Mouse (Mus musculus) heart, adult 2 months (tissue): Measurements from ENCODE around the gene Sh3bp4. TPM values are rescaled to one million over a fixed set of nuclear protein-coding genes. Genes with fewer than 3 reads are reported as not detected.
A peak's percentile ranks its signal among the peaks of the same experiment; 100 is the strongest.

Experiments used
- DNase-seq, 2 experiments: peaks; one replicate each; pipeline ENCODE4 v3.0.0; 2021
- H3K27ac ChIP-seq: fragments of 200-600 bp; 2 replicates; pipeline ENCODE4 v1.8.1; 2022
- H3K27me3 ChIP-seq: fragments of 200-500 bp; 2 replicates; pipeline ENCODE4 v1.6.1; 2012; ENCODE audit warnings: mild to moderate bottlenecking, low read length, inconsistent platforms, mixed read lengths; ENCODE audit not compliant: control insufficient read depth, insufficient read depth
- H3K36me3 ChIP-seq: fragments of 200-500 bp; 2 replicates; pipeline ENCODE4 v1.6.1; 2012; ENCODE audit warnings: low read length, inconsistent platforms; ENCODE audit not compliant: control insufficient read depth, insufficient read depth
- H3K4me1 ChIP-seq: fragments of 200-500 bp; 2 replicates; pipeline ENCODE4 v1.6.1; 2011; ENCODE audit warnings: low read length; ENCODE audit not compliant: control insufficient read depth, insufficient read depth
- H3K4me3 ChIP-seq: fragments of 200-600 bp; 2 replicates; pipeline ENCODE4 v1.8.1; 2022
- H3K79me2 ChIP-seq: fragments of 200-500 bp; replicated peaks from 2 replicates; pipeline ENCODE4 v1.6.1; 2012; ENCODE audit warnings: mild to moderate bottlenecking, inconsistent platforms, low read length, moderate library complexity, mixed read lengths; ENCODE audit not compliant: control insufficient read depth, insufficient read depth
- H3K9ac ChIP-seq: fragments of 200-500 bp; 2 replicates; pipeline ENCODE4 v1.6.1; 2012; ENCODE audit warnings: low read depth, mild to moderate bottlenecking, control low read depth, inconsistent platforms, low read length, mixed read lengths
- CTCF ChIP-seq: fragments of 200-600 bp; IDR thresholded peaks from 2 replicates; pipeline ENCODE4 v1.8.1; 2022; ENCODE audit warnings: antibody characterized with exemption, mild to moderate bottlenecking, moderate library complexity
- EP300 ChIP-seq: fragments of 200-500 bp; IDR thresholded peaks from 2 replicates; pipeline ENCODE4 v1.6.1; 2011; ENCODE audit warnings: low read depth, low read length, control low read depth; ENCODE audit not compliant: insufficient read depth
- POLR2A ChIP-seq: fragments of 200-500 bp; IDR thresholded peaks from 2 replicates; pipeline ENCODE4 v1.6.1; 2011; ENCODE audit warnings: mild to moderate bottlenecking, low read depth, low read length, control low read depth; ENCODE audit not compliant: insufficient read depth
- WGBS: fragments of 180-500 bp; shearing (Covaris S2); methylation state at CpG from one replicate; pipeline ENCODE4 v1.1.7; 2018; 5-methylcytosine and 5-hydroxymethylcytosine counted together
- intact Hi-C: fragments of 180-260 bp; cut with DNase I; formaldehyde crosslinking; loops from one replicate; pipeline ENCODE4 v1.15.1; 2025
- polyA plus RNA-seq: library from polyadenylated mRNA; depleted of rRNA; stranded (reverse); fragments of >200 nt; gene quantifications from 2 replicates; pipeline ENCODE4 v1.2.3, GENCODE M21; 2012
- total RNA-seq, 2 experiments: library from RNA; stranded (reverse); gene quantifications; 2 replicates each; pipeline ENCODE4 v1.2.3; 2021

Sh3bp4 gene
- total and polyA plus RNA-seq, 3 experiments, result 8.6 to 11.1 (median 10.0) TPM

GRCm38 (mm10) chr1:89136089-89136811 is 66.0 kb downstream of the Sh3bp4 start:
- peak; percentile 69 to 76 for DNase-seq
- no peaks in the 10 kb centered on the region for H3K27me3 ChIP-seq
- H3K79me2 ChIP-seq, result no peaks in the 10 kb centered on the region
- TF ChIP-seq POLR2A (no peak), EP300 (peak; percentile 87)
- H3K36me3 ChIP-seq, result peaks cover 5% of the 10 kb centered on the region; the same call in 1 of the 2 replicates
- intact Hi-C loops, result loop anchor here (5.0 kb wide), 1 partner anchor 46 kb away; no protein-coding TSS in a partner anchor
- peak overlapping the region; percentile 52 for H3K27ac ChIP-seq
- peaks cover 50% of the 10 kb centered on the region for H3K4me1 ChIP-seq
- H3K9ac ChIP-seq, result no peak overlapping the region; the same call in 1 of the 2 replicates
- WGBS, result 34% methylated on average over 13 of the region's 13 CpGs
- no peak overlapping the region for H3K4me3 ChIP-seq

- TF ChIP-seq CTCF (no peak), POLR2A (no peak), EP300 (no peak)
- no peak overlapping the region for H3K4me3 ChIP-seq
- H3K79me2 ChIP-seq, result no peaks in the 10 kb centered on the region
- DNase-seq, result no peak
- peaks cover 5% of the 10 kb centered on the region; the same call in 1 of the 2 replicates for H3K36me3 ChIP-seq
- peaks cover 42% of the 10 kb centered on the region for H3K4me1 ChIP-seq
- H3K27me3 ChIP-seq, result no peaks in the 10 kb centered on the region
- intact Hi-C loops, result loop anchor here (5.0 kb wide), 1 partner anchor 45 kb away; no protein-coding TSS in a partner anchor
- H3K27ac ChIP-seq, result no peak overlapping the region
- H3K9ac ChIP-seq, result no peak overlapping the region
- 75% methylated on average over 13 of the region's 13 CpGs for WGBS
These were observed 67.0 kb downstream of the Sh3bp4 start for GRCm38 (mm10) chr1:89137086-89137816.

GRCm38 (mm10) chr1:89138316-89138715 is 68.1 kb downstream of the Sh3bp4 start:
- Histone ChIP-seq H3K79me2 (no peaks in the 10 kb centered on the region), H3K4me3 (no peak overlapping the region), H3K4me1 (peaks cover 33% of the 10 kb centered on the region), H3K9ac (no peak overlapping the region), H3K27ac (no peak overlapping the region), H3K36me3 (peaks cover 5% of the 10 kb centered on the region; the same call in 1 of the 2 replicates), H3K27me3 (no peaks in the 10 kb centered on the region)
- no peak for DNase-seq
- intact Hi-C loops, result loop anchor here (5.0 kb wide), 1 partner anchor 44 kb away; no protein-coding TSS in a partner anchor
- no peak for TF ChIP-seq POLR2A
- TF ChIP-seq EP300, result no peak
- TF ChIP-seq CTCF, result no peak
- WGBS, result 14% methylated on average over 5 of the region's 5 CpGs

- 0 out of 2 replicates have a peak overlapping the region, but pooled peaks have one; percentile 15 for H3K9ac ChIP-seq
- 67% methylated on average over 9 of the region's 9 CpGs for WGBS
- TF ChIP-seq CTCF (no peak), POLR2A (peak; percentile 43; the same call in 1 of the 2 replicates)
- intact Hi-C loops, result no loop called here
- no peak for DNase-seq
- peaks cover 23% of the 10 kb centered on the region for H3K4me1 ChIP-seq
- peaks cover 5% of the 10 kb centered on the region; the same call in 1 of the 2 replicates for H3K36me3 ChIP-seq
- H3K27me3 ChIP-seq, result no peaks in the 10 kb centered on the region
- H3K4me3 ChIP-seq, result no peak overlapping the region
- H3K27ac ChIP-seq, result peak overlapping the region; percentile 79
- peaks cover 2% of the 10 kb centered on the region; the same call in 1 of the 2 replicates for H3K79me2 ChIP-seq
These were observed 69.9 kb downstream of the Sh3bp4 start for GRCm38 (mm10) chr1:89140113-89140512.

- 74% methylated on average over 7 of the region's 7 CpGs for WGBS
- Histone ChIP-seq H3K4me3 (no peak overlapping the region), H3K36me3 (no peaks in the 10 kb centered on the region), H3K9ac (no peak overlapping the region), H3K79me2 (no peaks in the 10 kb centered on the region), H3K4me1 (peaks cover 6% of the 10 kb centered on the region), H3K27me3 (no peaks in the 10 kb centered on the region), H3K27ac (no peak overlapping the region)
- no peak for DNase-seq
- intact Hi-C loops, result no loop called here
- no peak for TF ChIP-seq POLR2A
- TF ChIP-seq EP300, result no peak
- TF ChIP-seq CTCF, result no peak
These were observed 80.9 kb downstream of the Sh3bp4 start for GRCm38 (mm10) chr1:89151071-89151470.

- no peaks in the 10 kb centered on the region for H3K79me2 ChIP-seq
- H3K36me3 ChIP-seq, result no peaks in the 10 kb centered on the region
- DNase-seq, result no peak
- WGBS, result 33% methylated on average over 7 of the region's 7 CpGs
- no peak overlapping the region for H3K4me3 ChIP-seq
- no peak overlapping the region for H3K9ac ChIP-seq
- intact Hi-C loops, result no loop called here
- TF ChIP-seq EP300 (no peak), CTCF (no peak), POLR2A (no peak)
- no peak overlapping the region for H3K27ac ChIP-seq
- H3K4me1 ChIP-seq, result peaks cover 6% of the 10 kb centered on the region
- H3K27me3 ChIP-seq, result no peaks in the 10 kb centered on the region
These were observed 82.4 kb downstream of the Sh3bp4 start for GRCm38 (mm10) chr1:89152576-89152975.
